Mouse (Mus musculus) stomach, postnatal 0 days (tissue): Measurements from ENCODE around the gene Clic6. TPM values are rescaled to one million over a fixed set of nuclear protein-coding genes. Genes with fewer than 3 reads are reported as not detected.

ENCODE experiments used
- ATAC-seq: fragments of 200-750 bp; cut with Nextera tagmentation; 2 replicates; pipeline ENCODE4 v1.8.0; 2017; ENCODE audit not compliant: low FRiP score, low TSS enrichment
- DNase-seq: peaks from one replicate; pipeline ENCODE4 v3.0.0-alpha.2; 2016; ENCODE audit warnings: low spot score
- H3K27ac ChIP-seq: fragments of 300-500 bp; sonication (generic); replicated peaks from 2 replicates; pipeline ENCODE4 v1.5.1; 2014; ENCODE audit warnings: mild to moderate bottlenecking, control low read depth
- H3K27me3 ChIP-seq: fragments of 300-500 bp; sonication (generic); 2 replicates; pipeline ENCODE4 v1.6.1; 2014; ENCODE audit warnings: low read length; ENCODE audit not compliant: control insufficient read depth, insufficient read depth
- H3K36me3 ChIP-seq: fragments of 300-500 bp; sonication (generic); 2 replicates; pipeline ENCODE4 v1.6.1; 2014; ENCODE audit warnings: low read length, mixed read lengths; ENCODE audit not compliant: control insufficient read depth, insufficient read depth
- H3K4me1 ChIP-seq: fragments of 300-500 bp; sonication (generic); replicated peaks from 2 replicates; pipeline ENCODE4 v1.6.1; 2014; ENCODE audit warnings: antibody characterized with exemption; ENCODE audit not compliant: control insufficient read depth, insufficient read depth
- H3K4me2 ChIP-seq: fragments of 300-500 bp; sonication (generic); replicated peaks from 2 replicates; pipeline ENCODE4 v1.6.1; 2014; ENCODE audit warnings: low read depth, mild to moderate bottlenecking, control low read depth, moderate library complexity
- H3K4me3 ChIP-seq: fragments of 300-500 bp; sonication (generic); 2 replicates; pipeline ENCODE4 v1.5.1; 2014; ENCODE audit warnings: low read depth, low read length, control low read depth
- H3K9ac ChIP-seq: fragments of 300-500 bp; sonication (generic); 2 replicates; pipeline ENCODE4 v1.6.1; 2014; ENCODE audit warnings: mild to moderate bottlenecking, low read length, control low read depth, mixed read lengths
- H3K9me3 ChIP-seq: fragments of 300-500 bp; sonication (generic); 2 replicates; pipeline ENCODE4 v1.6.1; 2016; ENCODE audit warnings: low read length; ENCODE audit not compliant: control insufficient read depth
- CTCF ChIP-seq: IDR thresholded peaks from 2 replicates; pipeline ENCODE4 v1.5.1; 2016; ENCODE audit warnings: antibody characterized with exemption, low read depth, mild to moderate bottlenecking, moderate library complexity
- EP300 ChIP-seq: optimal IDR thresholded peaks from 2 replicates; pipeline ENCODE3; 2016; ENCODE audit warnings: antibody characterized with exemption
- WGBS: fragments of 180-500 bp; shearing (Covaris S2); extraction: QIAGEN DNeasy Blood & Tissue Kit; methylation state at CpG from one replicate; pipeline ENCODE4 v1.1.7; 2014; 5-methylcytosine and 5-hydroxymethylcytosine counted together
- polyA plus RNA-seq: library from polyadenylated mRNA; unstranded; fragments of >200 nt; fragmentation: Nextera tagmentation; extraction: Ambion mirVana; gene quantifications from 2 replicates; pipeline ENCODE4 v1.2.1, GENCODE M21; 2015

Clic6 gene
- polyA plus RNA-seq, 1 experiment from 2014 or later, result 38.5 TPM

DNA sequence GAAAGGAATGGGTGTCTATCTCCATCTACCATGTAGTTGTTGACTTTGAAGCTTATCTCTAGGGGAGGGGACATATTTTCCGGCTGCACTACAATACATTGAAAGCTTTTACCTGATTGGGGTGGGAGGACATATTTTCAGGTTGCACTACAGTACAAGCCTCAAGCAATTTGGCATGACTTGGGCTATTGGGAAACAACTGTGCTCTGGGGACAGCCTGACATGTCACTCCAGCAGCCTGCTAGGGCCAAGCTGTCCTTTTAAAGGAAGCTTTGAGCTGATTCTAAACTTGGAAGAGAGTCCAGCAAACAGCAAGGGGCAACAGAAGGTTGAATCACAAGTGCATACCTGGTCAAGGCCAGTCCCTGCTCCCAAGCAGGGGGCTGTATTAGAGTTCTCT, 69.5 kb downstream of the Clic6 start:
- TF ChIP-seq CTCF (no peak), EP300 (no peak)
- ATAC-seq (no peak), DNase-seq (no peak)
- 75% methylated on average over 1 of the region's 1 CpGs for WGBS
- H3K9me3 ChIP-seq, result no peaks in the 10 kb centered on the region
- no peak overlapping the region for H3K4me3 ChIP-seq
- no peaks in the 10 kb centered on the region for H3K36me3 ChIP-seq
- H3K4me2 ChIP-seq, result no peak overlapping the region
- H3K27ac ChIP-seq, result no peak overlapping the region
- H3K4me1 ChIP-seq, result no peaks in the 10 kb centered on the region
- H3K27me3 ChIP-seq, result no peaks in the 10 kb centered on the region
- no peak overlapping the region for H3K9ac ChIP-seq

DNA sequence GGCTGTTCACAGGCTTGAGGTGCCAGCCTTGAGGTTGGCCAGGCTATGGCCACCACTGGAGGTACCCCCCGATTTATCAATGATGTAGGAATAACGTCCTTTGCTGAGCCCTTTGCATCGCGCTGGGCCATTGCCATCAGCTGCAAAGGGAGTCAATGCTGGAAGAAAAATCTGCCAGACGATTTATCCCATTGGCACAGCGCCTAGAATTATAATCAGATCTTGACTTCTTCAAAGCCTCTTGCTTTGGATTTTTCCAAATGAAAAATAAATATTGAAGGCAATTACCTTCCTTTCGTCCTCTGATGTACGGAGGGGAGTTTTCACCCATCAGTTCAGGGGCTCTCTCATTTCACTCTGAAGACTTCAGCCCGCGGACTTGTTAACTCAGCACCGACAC, 79.8 kb downstream of the Clic6 start:
- H3K27me3 ChIP-seq, result no peaks in the 10 kb centered on the region
- WGBS, result 31% methylated on average over 11 of the region's 11 CpGs
- no peaks in the 10 kb centered on the region for H3K9me3 ChIP-seq
- DNase-seq, result no peak
- no peaks in the 10 kb centered on the region for H3K36me3 ChIP-seq
- TF ChIP-seq EP300 (no peak), CTCF (no peak)
- H3K4me2 ChIP-seq, result peak overlapping the region; percentile 47
- no peak for ATAC-seq
- no peak overlapping the region for H3K4me3 ChIP-seq
- H3K4me1 ChIP-seq, result no peaks in the 10 kb centered on the region
- no peak overlapping the region for H3K27ac ChIP-seq
- peak overlapping the region; percentile 13; the same call in 1 of the 2 replicates for H3K9ac ChIP-seq

GRCm38 (mm10) chr16:92565708-92566107, 80.2 kb downstream of the Clic6 start:
- H3K4me3 ChIP-seq, result no peak overlapping the region
- TF ChIP-seq EP300, result no peak
- TF ChIP-seq CTCF, result peak; percentile 97
- peak overlapping the region; percentile 13; the same call in 1 of the 2 replicates for H3K9ac ChIP-seq
- DNase-seq, result peak; percentile 88
- WGBS, result 2% methylated on average over 6 of the region's 6 CpGs
- H3K4me1 ChIP-seq, result no peaks in the 10 kb centered on the region
- peak overlapping the region; percentile 47 for H3K4me2 ChIP-seq
- peak; percentile 69 for ATAC-seq
- H3K27ac ChIP-seq, result no peak overlapping the region
- no peaks in the 10 kb centered on the region for H3K36me3 ChIP-seq
- H3K27me3 ChIP-seq, result no peaks in the 10 kb centered on the region
- H3K9me3 ChIP-seq, result no peaks in the 10 kb centered on the region

DNA sequence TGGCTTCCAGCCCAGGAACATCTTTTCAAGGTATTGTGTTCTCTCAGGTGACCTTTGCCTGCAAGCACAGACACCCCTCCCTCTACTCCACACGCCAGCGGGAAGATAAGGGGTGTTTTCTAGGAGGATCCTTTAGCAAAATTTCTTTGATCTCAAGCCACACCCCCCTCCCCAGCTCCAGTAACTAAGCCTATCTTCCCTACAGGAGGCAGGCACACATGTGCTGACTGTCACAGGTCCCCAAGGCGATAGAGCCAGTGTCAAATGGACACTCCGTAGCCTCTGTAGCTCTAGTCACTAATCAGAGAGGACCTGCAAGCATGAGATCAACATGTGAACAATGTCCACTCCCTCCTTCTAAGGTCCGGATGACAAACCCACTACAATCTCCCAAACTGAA, 80.6 kb downstream of the Clic6 start:
- TF ChIP-seq CTCF (no peak), EP300 (no peak)
- 15% methylated on average over 5 of the region's 5 CpGs for WGBS
- ATAC-seq (no peak), DNase-seq (no peak)
- no peaks in the 10 kb centered on the region for H3K9me3 ChIP-seq
- no peak overlapping the region for H3K27ac ChIP-seq
- no peak overlapping the region for H3K4me3 ChIP-seq
- H3K4me1 ChIP-seq, result no peaks in the 10 kb centered on the region
- no peaks in the 10 kb centered on the region for H3K36me3 ChIP-seq
- no peaks in the 10 kb centered on the region for H3K27me3 ChIP-seq
- H3K9ac ChIP-seq, result no peak overlapping the region
- no peak overlapping the region for H3K4me2 ChIP-seq

DNA sequence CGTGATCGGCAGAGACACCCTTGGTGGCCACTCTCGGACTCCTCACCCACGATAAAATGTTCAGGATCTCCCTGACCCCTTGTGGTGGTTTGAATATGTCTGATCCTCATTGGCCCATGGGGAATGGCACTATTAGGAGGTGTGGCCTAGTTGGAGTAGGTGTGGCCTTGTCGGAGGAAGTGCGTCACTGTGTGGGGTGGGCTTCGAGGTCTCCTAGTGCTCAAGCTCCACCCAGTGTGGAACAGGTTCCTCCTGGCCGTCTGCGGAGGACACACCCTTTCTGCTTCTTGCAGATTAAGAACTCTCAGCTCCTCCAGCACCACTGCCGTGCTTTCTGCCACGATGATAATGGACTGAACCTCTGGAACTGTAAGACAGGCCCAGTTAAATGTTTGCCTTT, 85.7 kb downstream of the Clic6 start:
- no peaks in the 10 kb centered on the region for H3K27me3 ChIP-seq
- no peak for TF ChIP-seq CTCF
- TF ChIP-seq EP300, result no peak
- H3K4me3 ChIP-seq, result no peak overlapping the region
- no peak for DNase-seq
- no peaks in the 10 kb centered on the region for H3K9me3 ChIP-seq
- no peaks in the 10 kb centered on the region for H3K4me1 ChIP-seq
- H3K4me2 ChIP-seq, result no peak overlapping the region
- H3K27ac ChIP-seq, result no peak overlapping the region
- H3K36me3 ChIP-seq, result no peaks in the 10 kb centered on the region
- no peak overlapping the region for H3K9ac ChIP-seq
- ATAC-seq, result 0 out of 2 replicates have a peak, but pooled peaks have one; percentile 40
- 83% methylated on average over 11 of the region's 11 CpGs for WGBS

DNA sequence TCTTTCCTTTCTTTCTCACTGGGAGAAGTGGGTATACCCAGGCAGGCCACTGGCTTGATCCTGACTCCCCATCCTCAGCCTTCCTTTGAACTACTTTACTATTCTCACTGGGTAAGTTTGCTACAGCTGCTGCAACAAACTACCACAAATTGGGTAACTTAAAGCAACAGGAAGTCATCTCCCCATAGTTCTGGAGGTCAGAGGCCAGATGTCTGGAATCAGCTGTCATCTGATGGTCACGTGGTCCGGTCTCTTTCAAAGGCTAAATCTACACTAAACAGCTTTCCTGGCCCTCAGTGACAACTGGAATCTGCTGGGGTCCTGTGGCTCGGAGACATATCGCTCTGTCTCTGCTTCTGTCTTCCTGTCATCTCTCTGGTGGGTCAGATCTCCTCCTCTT, 87.7 kb downstream of the Clic6 start:
- 60% methylated on average over 4 of the region's 4 CpGs for WGBS
- Histone ChIP-seq H3K27me3 (no peaks in the 10 kb centered on the region), H3K4me1 (no peaks in the 10 kb centered on the region), H3K4me3 (no peak overlapping the region), H3K9ac (no peak overlapping the region), H3K4me2 (no peak overlapping the region), H3K27ac (no peak overlapping the region), H3K9me3 (no peaks in the 10 kb centered on the region), H3K36me3 (no peaks in the 10 kb centered on the region)
- ATAC-seq (no peak), DNase-seq (no peak)
- TF ChIP-seq CTCF (no peak), EP300 (no peak)
